Mouse (Mus musculus): ENCODE data around the gene Cabp2. TPM values are rescaled to one million over a fixed set of nuclear protein-coding genes. Genes with fewer than 3 reads are reported as not detected.
A peak's percentile ranks its signal among the peaks of the same experiment; 100 is the strongest.

Gene Cabp2
- polyA plus RNA-seq, 1 experiment from 2014 or later = not detected

DNA sequence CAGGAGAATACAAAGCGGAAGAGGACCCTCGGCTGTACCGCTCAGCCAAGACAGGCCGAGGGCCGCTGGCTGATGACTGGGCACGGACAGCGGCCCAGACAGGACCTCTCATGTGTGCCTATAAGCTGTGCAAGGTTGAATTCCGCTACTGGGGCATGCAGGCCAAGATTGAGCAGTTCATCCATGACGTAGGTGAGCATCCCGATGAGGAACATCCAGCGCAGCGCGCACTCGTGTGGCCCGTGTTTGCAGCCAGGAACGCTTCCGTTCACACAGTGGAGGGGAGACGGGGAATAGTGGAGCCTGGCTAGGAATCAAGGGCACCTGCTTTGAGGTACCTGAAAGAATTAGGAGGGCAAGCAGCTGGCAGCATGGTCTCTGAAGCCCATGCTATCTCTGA is 21.9 kb downstream of the Cabp2 start:
- peaks cover 37% of the 10 kb centered on the region for H3K4me1 ChIP-seq (replicated peaks)
- peaks cover 6% of the 10 kb centered on the region; the same call in 1 of the 2 replicates for H3K36me3 ChIP-seq
- H3K9me3 ChIP-seq = no peaks in the 10 kb centered on the region
- H3K4me2 ChIP-seq = no peak overlapping the region
- WGBS = 95% methylated on average over 18 of the region's 18 CpGs
- ATAC-seq (ENCODE audit: insufficient number of reproducible peaks, insufficient read depth, low FRiP score, low TSS enrichment, low read depth) = no peak
- peaks cover 46% of the 10 kb centered on the region for H3K27me3 ChIP-seq
- no peak overlapping the region for H3K4me3 ChIP-seq (replicated peaks)
- no peak overlapping the region for H3K9ac ChIP-seq (replicated peaks)
- H3K27ac ChIP-seq = no peak overlapping the region

DNA sequence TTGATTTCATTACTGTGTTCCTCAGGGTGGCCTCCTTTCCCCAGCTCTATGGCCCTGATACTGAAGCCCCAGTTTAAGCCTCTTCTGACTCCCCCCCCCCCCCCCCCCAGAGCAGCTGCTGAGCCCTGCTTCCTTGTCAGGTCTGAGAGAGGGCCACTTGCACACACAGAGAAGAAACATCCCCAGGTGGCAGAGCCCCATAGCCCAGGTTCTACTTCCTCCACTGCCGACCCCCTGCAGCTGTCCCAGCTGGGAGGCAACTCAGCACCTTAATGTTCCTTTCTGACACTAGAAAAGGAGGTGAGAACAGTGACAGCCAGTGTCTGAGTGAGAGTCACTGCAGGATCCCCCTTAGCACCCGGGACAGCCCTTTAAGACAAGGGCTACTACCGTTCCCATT is 22.4 kb downstream of the Cabp2 start:
- H3K4me2 ChIP-seq = no peak overlapping the region
- peaks cover 46% of the 10 kb centered on the region for H3K27me3 ChIP-seq
- peaks cover 6% of the 10 kb centered on the region; the same call in 1 of the 2 replicates for H3K36me3 ChIP-seq
- H3K4me1 ChIP-seq (replicated peaks) = peaks cover 32% of the 10 kb centered on the region
- H3K9me3 ChIP-seq = no peaks in the 10 kb centered on the region
- H3K27ac ChIP-seq = no peak overlapping the region
- no peak for ATAC-seq (ENCODE audit: insufficient number of reproducible peaks, insufficient read depth, low FRiP score, low TSS enrichment, low read depth)
- WGBS = 62% methylated on average over 3 of the region's 3 CpGs
- H3K9ac ChIP-seq (replicated peaks) = no peak overlapping the region
- no peak overlapping the region for H3K4me3 ChIP-seq (replicated peaks)

DNA sequence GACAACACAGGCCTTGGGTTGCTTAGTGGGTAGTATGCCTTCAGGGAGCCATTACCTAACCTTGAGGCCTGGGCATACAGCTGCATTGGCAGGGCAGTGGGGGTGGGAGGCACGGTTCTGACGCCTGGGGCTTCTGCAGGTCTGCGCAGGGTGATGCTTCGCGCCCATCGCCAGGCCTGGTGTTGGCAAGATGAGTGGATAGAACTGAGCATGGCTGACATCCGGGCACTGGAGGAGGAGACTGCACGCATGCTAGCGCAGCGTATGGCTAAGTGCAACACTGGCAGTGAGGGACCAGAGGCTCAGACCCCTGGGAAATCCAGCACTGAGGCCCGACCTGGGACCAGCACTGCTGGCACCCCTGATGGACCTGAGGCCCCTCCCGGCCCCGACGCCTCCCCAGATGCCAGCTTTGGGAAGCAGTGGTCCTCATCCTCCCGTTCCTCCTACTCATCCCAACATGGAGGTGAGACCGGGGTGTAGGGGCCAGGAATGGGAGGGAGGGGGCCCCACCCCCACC is 23.4 kb downstream of the Cabp2 start:
- no peak overlapping the region for H3K4me2 ChIP-seq
- peaks cover 23% of the 10 kb centered on the region for H3K4me1 ChIP-seq (replicated peaks)
- H3K27ac ChIP-seq = no peak overlapping the region
- H3K9me3 ChIP-seq = no peaks in the 10 kb centered on the region
- peaks cover 6% of the 10 kb centered on the region; the same call in 1 of the 2 replicates for H3K36me3 ChIP-seq
- H3K27me3 ChIP-seq = peaks cover 37% of the 10 kb centered on the region
- WGBS = 90% methylated on average over 16 of the region's 16 CpGs
- peak overlapping the region; percentile 18; the same call in 1 of the 2 replicates for H3K9ac ChIP-seq (replicated peaks)
- no peak for ATAC-seq (ENCODE audit: insufficient number of reproducible peaks, insufficient read depth, low FRiP score, low TSS enrichment, low read depth)
- H3K4me3 ChIP-seq (replicated peaks) = no peak overlapping the region

DNA sequence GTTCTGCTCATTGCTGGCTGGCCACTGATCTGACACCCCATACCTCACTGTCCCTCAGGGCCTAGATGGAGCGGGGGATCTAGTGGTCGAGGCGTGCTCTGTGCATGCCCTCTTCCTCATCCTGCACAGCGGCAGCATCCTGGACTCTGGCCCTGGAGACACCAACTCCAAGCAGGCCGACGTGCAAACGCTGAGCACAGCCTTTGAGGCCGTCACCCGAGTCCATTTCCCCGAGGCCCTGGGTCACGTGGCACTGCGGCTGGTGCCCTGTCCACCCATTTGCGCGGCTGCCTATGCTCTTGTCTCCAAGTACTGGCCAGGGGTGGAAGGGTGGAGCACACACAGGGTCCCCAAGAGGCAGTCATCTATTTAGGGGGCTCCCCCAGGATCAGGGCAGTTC is 25.3 kb downstream of the Cabp2 start:
- Histone ChIP-seq H3K4me3 (replicated peaks) (no peak overlapping the region), H3K9ac (replicated peaks) (no peak overlapping the region), H3K4me2 (no peak overlapping the region), H3K4me1 (replicated peaks) (peaks cover 4% of the 10 kb centered on the region; the same call in 1 of the 2 replicates), H3K27me3 (peaks cover 18% of the 10 kb centered on the region), H3K9me3 (no peaks in the 10 kb centered on the region), H3K36me3 (peaks cover 10% of the 10 kb centered on the region), H3K27ac (no peak overlapping the region)
- 88% methylated on average over 14 of the region's 14 CpGs for WGBS
- ATAC-seq (ENCODE audit: insufficient number of reproducible peaks, insufficient read depth, low FRiP score, low TSS enrichment, low read depth) = no peak

DNA sequence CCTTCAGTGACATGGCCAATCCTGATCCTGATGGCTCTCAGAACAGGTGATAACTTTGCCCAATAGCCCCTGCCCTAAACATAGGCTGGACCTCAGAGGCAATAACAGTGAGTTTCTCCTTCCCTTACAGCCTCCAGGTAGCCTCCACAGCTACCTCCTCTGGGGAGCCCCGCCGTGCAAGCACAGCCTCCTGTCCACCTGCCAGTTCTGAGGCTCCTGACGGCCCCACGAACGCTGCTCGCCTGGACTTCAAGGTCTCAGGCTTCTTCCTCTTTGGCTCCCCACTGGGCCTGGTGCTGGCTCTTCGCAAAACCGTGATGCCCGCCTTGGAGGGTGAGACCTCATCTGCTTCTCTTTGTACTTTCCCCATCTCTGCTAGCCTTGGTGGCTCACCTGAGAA is 27.2 kb downstream of the Cabp2 start:
- Histone ChIP-seq H3K9me3 (no peaks in the 10 kb centered on the region), H3K9ac (replicated peaks) (no peak overlapping the region), H3K27ac (no peak overlapping the region), H3K4me1 (replicated peaks) (peaks cover 10% of the 10 kb centered on the region), H3K4me3 (replicated peaks) (no peak overlapping the region), H3K27me3 (no peaks in the 10 kb centered on the region), H3K4me2 (no peak overlapping the region), H3K36me3 (peaks cover 26% of the 10 kb centered on the region)
- no peak for ATAC-seq (ENCODE audit: insufficient number of reproducible peaks, insufficient read depth, low FRiP score, low TSS enrichment, low read depth)
- 87% methylated on average over 9 of the region's 9 CpGs for WGBS

DNA sequence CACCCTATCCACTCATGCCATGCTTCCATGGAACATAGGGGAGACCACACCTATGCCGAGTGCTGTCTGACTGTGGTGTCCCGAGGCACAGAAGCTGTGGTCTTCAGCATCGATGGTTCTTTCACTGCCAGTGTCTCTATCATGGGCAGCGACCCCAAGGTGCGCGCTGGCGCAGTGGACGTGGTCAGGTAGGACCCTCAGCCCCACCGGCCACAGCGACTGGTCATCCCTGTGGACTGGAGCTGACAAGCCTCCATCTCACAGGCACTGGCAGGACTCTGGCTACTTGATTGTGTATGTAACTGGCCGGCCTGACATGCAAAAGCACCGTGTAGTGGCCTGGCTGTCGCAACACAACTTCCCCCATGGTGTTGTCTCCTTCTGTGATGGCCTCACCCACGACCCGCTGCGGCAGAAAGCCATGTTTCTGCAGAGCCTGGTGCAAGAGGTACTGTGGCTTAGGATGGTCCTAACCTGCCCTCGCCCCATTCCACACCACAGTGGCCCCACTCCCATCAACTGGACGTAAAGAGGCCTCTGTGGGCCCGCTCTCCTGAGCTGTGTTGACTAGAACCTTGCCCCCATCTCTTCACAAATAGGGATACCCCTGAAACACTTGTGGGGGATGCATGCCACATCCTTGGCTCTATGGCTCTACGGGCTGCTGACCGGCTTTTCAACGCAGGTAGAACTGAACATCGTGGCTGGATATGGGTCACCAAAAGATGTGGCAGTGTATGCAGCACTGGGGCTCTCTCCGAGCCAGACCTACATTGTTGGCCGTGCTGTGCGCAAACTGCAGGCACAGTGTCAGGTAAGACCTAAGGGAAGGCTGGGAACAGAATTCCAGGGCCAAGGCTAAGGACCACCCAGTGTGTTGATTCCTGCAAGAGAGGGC is 30.9 kb downstream of the Cabp2 start:
- H3K9ac ChIP-seq (replicated peaks) = no peak overlapping the region
- H3K4me2 ChIP-seq = no peak overlapping the region

DNA sequence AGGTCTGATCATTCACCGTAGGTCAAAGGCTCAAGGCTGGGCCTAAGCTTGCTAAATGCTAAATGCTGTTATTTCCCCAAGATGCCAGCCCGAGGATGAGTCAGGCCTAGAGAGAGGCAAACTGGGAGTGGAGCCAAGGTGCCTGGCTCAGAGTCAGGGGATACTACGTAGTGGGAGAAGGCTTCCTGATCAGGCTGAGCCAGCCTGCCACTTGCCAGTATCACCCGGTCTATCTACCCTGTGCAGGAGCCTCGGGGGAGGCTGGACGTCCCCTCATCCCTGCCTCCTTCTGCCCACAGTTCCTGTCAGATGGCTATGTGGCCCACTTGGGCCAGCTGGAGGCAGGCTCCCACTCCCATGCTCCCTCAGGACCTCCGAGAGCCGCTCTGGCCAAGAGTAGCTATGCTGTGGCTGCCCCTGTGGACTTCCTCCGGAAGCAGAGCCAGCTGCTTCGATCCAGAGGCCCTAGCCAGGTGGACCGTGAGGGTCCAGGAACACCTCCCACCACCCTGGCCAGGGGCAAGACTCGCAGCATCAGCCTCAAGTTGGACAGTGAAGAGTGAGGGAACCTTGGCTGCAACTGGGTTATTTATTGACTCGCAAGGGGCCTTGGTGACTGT is 31.9 kb downstream of the Cabp2 start:
- peaks cover 19% of the 10 kb centered on the region for H3K4me1 ChIP-seq (replicated peaks)
- 0 out of 2 replicates have a peak, but pooled peaks have one; percentile 14 for ATAC-seq (ENCODE audit: insufficient number of reproducible peaks, insufficient read depth, low FRiP score, low TSS enrichment, low read depth)
- H3K27ac ChIP-seq = peak overlapping the region; percentile 83
- no peaks in the 10 kb centered on the region for H3K27me3 ChIP-seq
- H3K9me3 ChIP-seq = no peaks in the 10 kb centered on the region
- whole genome bisulfite sequencing = 79% methylated on average over 13 of the region's 13 CpGs
- no peak overlapping the region for H3K4me3 ChIP-seq (replicated peaks)
- peaks cover 71% of the 10 kb centered on the region for H3K36me3 ChIP-seq
- peak overlapping the region; percentile 15; the same call in 1 of the 2 replicates for H3K4me2 ChIP-seq
- no peak overlapping the region; the same call in 1 of the 2 replicates for H3K9ac ChIP-seq (replicated peaks)

More for the DNA sequence above, 30.9 kb downstream of the Cabp2 start:
- ATAC-seq (ENCODE audit: insufficient number of reproducible peaks, insufficient read depth, low FRiP score, low TSS enrichment, low read depth) = no peak
- Histone ChIP-seq H3K9me3 (no peaks in the 10 kb centered on the region), H3K36me3 (peaks cover 61% of the 10 kb centered on the region), H3K27me3 (no peaks in the 10 kb centered on the region), H3K4me1 (replicated peaks) (peaks cover 19% of the 10 kb centered on the region), H3K4me3 (replicated peaks) (no peak overlapping the region), H3K27ac (no peak overlapping the region)
- 93% methylated on average over 26 of the region's 26 CpGs for WGBS

DNA sequence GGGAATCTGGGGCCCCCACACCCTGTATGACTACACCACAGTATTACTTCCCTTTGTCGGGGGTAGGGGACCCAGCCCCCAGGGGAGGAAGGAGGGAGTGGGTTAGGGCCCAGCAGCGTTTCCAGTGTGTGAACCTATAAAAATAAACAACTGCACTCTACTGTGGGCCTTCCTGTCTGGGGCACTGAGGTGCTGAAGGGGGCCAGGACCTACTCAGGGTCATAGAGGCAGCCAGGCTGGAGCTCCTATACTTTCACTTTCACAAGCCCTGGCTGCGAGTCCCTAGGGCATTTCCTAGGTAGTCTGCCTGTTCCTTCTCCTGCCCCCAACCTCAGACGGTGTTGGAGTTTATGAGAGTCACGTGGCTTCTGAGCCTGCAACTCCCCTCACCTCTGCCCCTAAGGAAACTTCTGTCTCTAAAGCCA is 32.4 kb downstream of the Cabp2 start:
- ATAC-seq (ENCODE audit: insufficient number of reproducible peaks, insufficient read depth, low FRiP score, low TSS enrichment, low read depth) = peak; percentile 22; the same call in 1 of the 2 replicates
- Histone ChIP-seq H3K4me2 (peak overlapping the region; percentile 15; the same call in 1 of the 2 replicates), H3K9ac (replicated peaks) (peak overlapping the region; percentile 4; the same call in 1 of the 2 replicates), H3K27ac (peak overlapping the region; percentile 83), H3K4me3 (replicated peaks) (no peak overlapping the region), H3K9me3 (no peaks in the 10 kb centered on the region), H3K36me3 (peaks cover 74% of the 10 kb centered on the region), H3K27me3 (no peaks in the 10 kb centered on the region), H3K4me1 (replicated peaks) (peaks cover 19% of the 10 kb centered on the region)
- 23% methylated on average over 5 of the region's 5 CpGs for WGBS

DNA sequence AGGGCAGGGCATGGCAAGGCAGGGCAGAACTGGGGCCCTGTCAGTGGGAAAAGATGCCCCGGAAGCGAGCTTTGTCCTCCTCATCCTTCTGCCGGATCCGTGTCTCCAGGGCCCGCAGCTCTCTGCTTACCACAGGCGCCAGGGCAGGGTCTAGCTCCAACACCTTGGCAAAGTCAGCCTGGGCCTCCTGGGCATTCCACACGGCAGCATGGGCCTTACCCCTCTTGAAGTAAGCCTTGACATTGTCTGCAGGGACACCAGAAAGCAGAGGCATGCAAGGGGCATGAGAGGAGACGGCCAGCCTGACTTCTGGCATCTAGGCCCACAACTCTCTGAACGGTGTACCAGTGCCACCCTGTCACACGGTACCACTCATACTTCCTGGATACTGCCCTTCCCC is 33.2 kb downstream of the Cabp2 start:
- Histone ChIP-seq H3K36me3 (peaks cover 76% of the 10 kb centered on the region), H3K27ac (peak overlapping the region; percentile 83), H3K27me3 (no peaks in the 10 kb centered on the region), H3K4me3 (replicated peaks) (no peak overlapping the region), H3K4me1 (replicated peaks) (peaks cover 19% of the 10 kb centered on the region), H3K4me2 (no peak overlapping the region), H3K9ac (replicated peaks) (no peak overlapping the region), H3K9me3 (no peaks in the 10 kb centered on the region)
- 85% methylated on average over 10 of the region's 10 CpGs for WGBS
- no peak for ATAC-seq (ENCODE audit: insufficient number of reproducible peaks, insufficient read depth, low FRiP score, low TSS enrichment, low read depth)

DNA sequence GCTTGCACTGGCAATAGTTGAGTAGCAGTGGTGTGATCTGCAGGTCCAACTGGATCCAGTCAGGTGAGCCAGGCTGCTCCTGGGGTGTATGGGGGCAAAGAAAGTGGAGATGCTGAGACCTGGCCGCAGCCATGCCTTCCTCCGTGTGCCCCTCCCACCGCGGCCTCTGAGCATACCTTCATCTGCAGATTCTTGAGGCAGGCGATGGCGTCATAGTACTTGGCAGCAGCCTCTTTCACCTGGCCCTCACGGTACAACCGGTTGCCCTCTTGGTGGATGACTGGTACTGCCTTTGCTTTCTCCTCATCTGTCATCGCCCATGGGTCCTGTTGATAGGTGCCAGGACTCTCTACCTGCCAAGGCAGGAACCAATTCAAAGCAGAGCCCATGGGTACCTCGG is 33.8 kb downstream of the Cabp2 start:
- Histone ChIP-seq H3K9ac (replicated peaks) (no peak overlapping the region), H3K36me3 (peaks cover 76% of the 10 kb centered on the region), H3K4me2 (no peak overlapping the region), H3K4me3 (replicated peaks) (no peak overlapping the region), H3K9me3 (no peaks in the 10 kb centered on the region), H3K27ac (no peak overlapping the region), H3K27me3 (no peaks in the 10 kb centered on the region), H3K4me1 (replicated peaks) (peaks cover 19% of the 10 kb centered on the region)
- ATAC-seq (ENCODE audit: insufficient number of reproducible peaks, insufficient read depth, low FRiP score, low TSS enrichment, low read depth) = no peak
- WGBS = 96% methylated on average over 10 of the region's 10 CpGs

DNA sequence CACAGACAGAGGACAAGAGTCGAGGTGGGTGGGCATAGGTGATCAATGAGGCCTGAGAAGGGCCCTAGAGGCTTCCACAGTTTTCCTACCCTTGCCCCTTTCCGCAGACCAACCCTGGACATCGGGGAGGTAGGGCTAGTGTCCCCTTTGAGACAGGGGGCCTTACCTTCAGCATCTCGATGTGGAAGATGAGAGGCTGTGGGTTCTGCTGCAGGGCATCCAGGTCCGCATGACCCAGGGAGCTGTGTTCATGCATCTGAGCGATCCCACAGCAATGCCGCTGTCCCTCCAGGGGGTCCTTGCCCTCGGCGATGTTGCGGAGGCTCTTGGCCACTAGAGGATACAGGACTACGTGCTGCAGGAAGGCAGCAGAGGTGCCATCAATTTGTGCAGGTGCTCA is 34.4 kb downstream of the Cabp2 start:
- Histone ChIP-seq H3K9ac (replicated peaks) (no peak overlapping the region), H3K27ac (no peak overlapping the region), H3K4me2 (no peak overlapping the region), H3K4me3 (replicated peaks) (no peak overlapping the region), H3K9me3 (no peaks in the 10 kb centered on the region), H3K4me1 (replicated peaks) (peaks cover 26% of the 10 kb centered on the region), H3K27me3 (no peaks in the 10 kb centered on the region), H3K36me3 (peaks cover 76% of the 10 kb centered on the region)
- ATAC-seq (ENCODE audit: insufficient number of reproducible peaks, insufficient read depth, low FRiP score, low TSS enrichment, low read depth) = no peak
- 85% methylated on average over 11 of the region's 11 CpGs for WGBS

All from limb, embryonic 12.5 days (tissue).